Mouse (Mus musculus): ENCODE results near the gene Pdlim1. TPM values are rescaled to one million over a fixed set of nuclear protein-coding genes. Genes with fewer than 3 reads are reported as not detected.

Pdlim1 gene
- polyA plus RNA-seq (2017; shearing (Covaris generic)) = 100 to 1,000 TPM; 153 to 246 TPM

GRCm38 (mm10) chr19:40271308-40271892 lies at the start of gene Pdlim1:
TSS of gene Pdlim1 (minus strand) at chr19:40271842.

GRCm38 (mm10) chr19:40187160-40187559 lies 84.5 kb downstream of the Pdlim1 start, which contains the start of gene Cyp2c70:
TSS of gene Cyp2c70 (minus strand) at chr19:40187333.

Other genes starting within 250 kb of the Pdlim1 start
- not detected for gene Cyp2c54, start 198.0 kb downstream of the Pdlim1 start, polyA plus RNA-seq (2017; shearing (Covaris generic))
- gene Cyp2c50, start 182.2 kb downstream of the Pdlim1 start, polyA plus RNA-seq (2017; shearing (Covaris generic)) = not detected
- gene Cyp2c70, start 84.5 kb downstream of the Pdlim1 start, polyA plus RNA-seq (2017; shearing (Covaris generic)) = under 1 TPM in 1 of 2 experiments, not detected in 1; 0.50 TPM
- gene Sorbs1, start 241.9 kb upstream of the Pdlim1 start, polyA plus RNA-seq (2017; shearing (Covaris generic)) = 10 to 100 TPM; 15.0 to 17.5 TPM